Comparison of ENCODE assay signal across 16 mouse cellular contexts in genomic region chr3:101278396-101278795, GRCm38 (mm10). TPM values are rescaled to one million over a fixed set of nuclear protein-coding genes. Genes with fewer than 3 reads are reported as not detected.
"Had no signal": no experiment of that assay in that cellular context is flagged by ENCODE, and none has a peak within 500 bp of the region (broad histone marks: within the 10 kb centered on the region; RNA-seq: fewer than 3 reads in every experiment).

No protein-coding gene starts in this region.

- H3K36me3 ChIP-seq: liver, embryonic 12.5 days; midbrain, embryonic 10.5 days; midbrain, embryonic 12.5 days; neural tube, embryonic 12.5 days; stomach, embryonic 15.5 days had no signal

- H3K27me3 ChIP-seq: neural tube, embryonic 12.5 days; stomach, embryonic 15.5 days had no signal

- H3K27ac ChIP-seq: liver, embryonic 12.5 days; liver, embryonic 14.5 days; midbrain, embryonic 10.5 days; midbrain, embryonic 12.5 days; neural tube, embryonic 12.5 days; stomach, embryonic 15.5 days; stomach, postnatal 0 days had no signal

- DNase-seq: lung, adult 18-20 months; lung, embryonic 14.5 days; lung, postnatal 10 days; lung, postnatal 4 days; midbrain, embryonic 14.5 days; right cerebral cortex, postnatal 14 days; spleen, adult 18-20 months had no signal

- H3K4me3 ChIP-seq: liver, embryonic 12.5 days; midbrain, embryonic 10.5 days; midbrain, embryonic 12.5 days; myocyte; neural tube, embryonic 12.5 days; stomach, embryonic 15.5 days had no signal

- H3K4me1 ChIP-seq: liver, embryonic 12.5 days had no signal

RNA-seq across cellular contexts. Expression of gene Cd2, which starts 9.3 kb away (rescaled TPM):
- polyA plus RNA-seq: liver, embryonic 12.5 days; liver, embryonic 14.5 days; midbrain, embryonic 12.5 days; midbrain, embryonic 14.5 days; midbrain, embryonic 16.5 days; myocyte; neural tube, embryonic 12.5 days; stomach, postnatal 0 days had no signal
